9 mouse cellular contexts compared by ENCODE assay signal in genomic region chr3:36060096-36060850, GRCm38 (mm10). TPM values are rescaled to one million over a fixed set of nuclear protein-coding genes. Genes with fewer than 3 reads are reported as not detected.
DNase-seq lines count a peak whose midpoint lies in the region; ATAC-seq and TF ChIP-seq lines count a peak whose summit lies in the region.
"Had no signal": no experiment of that assay in that cellular context is flagged by ENCODE, and none has a peak within 500 bp of the region (broad histone marks: within the 10 kb centered on the region; RNA-seq: fewer than 3 reads in every experiment).

No protein-coding gene starts in this region.

- H3K36me3 ChIP-seq in liver, embryonic 11.5 days (ENCODE audit: control insufficient read depth, insufficient read depth, low read length), result no peaks in the 10 kb centered on the region
- no peaks in the 10 kb centered on the region for H3K36me3 ChIP-seq in forebrain, embryonic 13.5 days (ENCODE audit: poor library complexity, severe bottlenecking)
- H3K36me3 ChIP-seq in hindbrain, postnatal 0 days (ENCODE audit: insufficient read depth, low read length), result no peaks in the 10 kb centered on the region
- H3K36me3 ChIP-seq: embryonic facial prominence, embryonic 12.5 days had no signal

- H3K9ac ChIP-seq in liver, embryonic 11.5 days (ENCODE audit: low read depth, low read length), result no peak overlapping the region
- no peak overlapping the region for H3K9ac ChIP-seq in forebrain, embryonic 13.5 days
- no peak overlapping the region for H3K9ac ChIP-seq in hindbrain, postnatal 0 days (replicated peaks; ENCODE audit: low read length)
- H3K9ac ChIP-seq: embryonic facial prominence, embryonic 12.5 days had no signal

- H3K4me1 ChIP-seq in liver, embryonic 11.5 days (replicated peaks; ENCODE audit: control insufficient read depth, insufficient read depth, low read length), result no peaks in the 10 kb centered on the region
- H3K4me1 ChIP-seq in bone marrow macrophage, adult 2 months (ENCODE audit: control insufficient read depth, insufficient read depth, low read length), result peaks cover 6% of the 10 kb centered on the region
- no peaks in the 10 kb centered on the region for H3K4me1 ChIP-seq in forebrain, embryonic 13.5 days
- H3K4me1 ChIP-seq in hindbrain, postnatal 0 days (ENCODE audit: insufficient read depth, low read length), result no peaks in the 10 kb centered on the region
- H3K4me1 ChIP-seq: embryonic facial prominence, embryonic 12.5 days had no signal

- intact Hi-C loops in left cerebral cortex, postnatal 36 days (cut with DNase I), result no loop called here

- no peak overlapping the region for H3K4me3 ChIP-seq in liver, embryonic 11.5 days (ENCODE audit: low read depth, low read length)
- H3K4me3 ChIP-seq in bone marrow macrophage, adult 2 months (ENCODE audit: insufficient read depth, low read length), result no peak overlapping the region
- H3K4me3 ChIP-seq in forebrain, embryonic 13.5 days, result no peak overlapping the region
- H3K4me3 ChIP-seq in hindbrain, postnatal 0 days (ENCODE audit: low read length), result no peak overlapping the region
- H3K4me3 ChIP-seq: embryonic facial prominence, embryonic 12.5 days had no signal

- H3K4me2 ChIP-seq in liver, embryonic 11.5 days, result no peak overlapping the region
- no peak overlapping the region for H3K4me2 ChIP-seq in forebrain, embryonic 13.5 days
- H3K4me2 ChIP-seq in hindbrain, postnatal 0 days (ENCODE audit: low read depth, low read length), result no peak overlapping the region
- H3K4me2 ChIP-seq: embryonic facial prominence, embryonic 12.5 days had no signal

- WGBS in liver, embryonic 11.5 days, result 30% methylated on average over 8 of the region's 8 CpGs
- WGBS in forebrain, embryonic 13.5 days, result 34% methylated on average over 8 of the region's 8 CpGs
- WGBS in hindbrain, postnatal 0 days, result 36% methylated on average over 8 of the region's 8 CpGs

- no peak for ATAC-seq in liver, embryonic 11.5 days (replicated peaks; ENCODE audit: low FRiP score)
- ATAC-seq in forebrain, embryonic 13.5 days, result 0 out of 2 replicates have a peak, but pooled peaks have one; percentile 27
- 0 out of 2 replicates have a peak, but pooled peaks have one; percentile 59 for ATAC-seq in hindbrain, postnatal 0 days

- TF ChIP-seq CTCF in bone marrow macrophage, adult 2 months (IDR thresholded peaks at IDR 0.05; ENCODE audit: low read depth, low read length), result peak; percentile 68; the same call in 1 of the 2 replicates
- peak; percentile 79 for TF ChIP-seq CTCF in hindbrain, postnatal 0 days (IDR thresholded peaks at IDR 0.05; ENCODE audit: low read depth)

- no peaks in the 10 kb centered on the region for H3K27me3 ChIP-seq in liver, embryonic 11.5 days (replicated peaks; ENCODE audit: control insufficient read depth, insufficient read depth, low read length)
- H3K27me3 ChIP-seq in forebrain, embryonic 13.5 days, result peaks cover 24% of the 10 kb centered on the region
- no peaks in the 10 kb centered on the region for H3K27me3 ChIP-seq in hindbrain, postnatal 0 days (ENCODE audit: insufficient read depth, low read length)

- TF ChIP-seq POLR2A in bone marrow macrophage, adult 2 months (IDR thresholded peaks at IDR 0.05; ENCODE audit: borderline replicate concordance, low read depth, low read length), result no peak

- no peaks in the 10 kb centered on the region for H3K9me3 ChIP-seq in liver, embryonic 11.5 days (ENCODE audit: control insufficient read depth, low read length)
- H3K9me3 ChIP-seq in forebrain, embryonic 13.5 days (replicated peaks), result no peaks in the 10 kb centered on the region
- no peaks in the 10 kb centered on the region for H3K9me3 ChIP-seq in hindbrain, postnatal 0 days (ENCODE audit: low read length)
- H3K9me3 ChIP-seq: embryonic facial prominence, embryonic 12.5 days had no signal

- no peak overlapping the region for H3K27ac ChIP-seq in liver, embryonic 11.5 days (ENCODE audit: low read depth, low read length)
- H3K27ac ChIP-seq in bone marrow macrophage, adult 2 months (ENCODE audit: insufficient read depth, low read depth, low read length), result no peak overlapping the region
- no peak overlapping the region for H3K27ac ChIP-seq in forebrain, embryonic 13.5 days
- no peak overlapping the region for H3K27ac ChIP-seq in hindbrain, postnatal 0 days
- H3K27ac ChIP-seq: embryonic facial prominence, embryonic 12.5 days had no signal

- DNase-seq in liver, result peak; percentile 61
- no peak for DNase-seq in liver, embryonic 11.5 days (ENCODE audit: low spot score)
- peak; percentile 84 for DNase-seq in hindbrain, postnatal 0 days (ENCODE audit: low spot score)
- peak; percentile 31 to 41 for DNase-seq in left cerebral cortex, postnatal 36 days (ENCODE audit: low spot score in 2 of 2)
- DNase-seq in naive thymus-derived CD4-positive, alpha-beta T cell, adult 2 months (ENCODE audit: low read depth), result peak; percentile 81
- DNase-seq in testis, postnatal 10 days (ENCODE audit: low spot score), result peak; percentile 80

RNA-seq across cellular contexts. Expression of gene Acad9, which starts 5.5 kb away (rescaled TPM):
- 68.7 and 71.1 TPM in 2 replicates for polyA plus RNA-seq in liver, embryonic 11.5 days (2014; fragmentation: Nextera tagmentation; extraction: Ambion mirVana)
- 13.0 and 21.4 TPM in 2 replicates for polyA plus RNA-seq in bone marrow macrophage, adult 2 months (2012; ENCODE audit: insufficient read depth, insufficient read length, missing spikeins)
- 85.3 and 88.1 TPM in 2 replicates for polyA plus RNA-seq in forebrain, embryonic 13.5 days (2015; fragmentation: Nextera tagmentation; extraction: Ambion mirVana)
- 31.7 and 51.8 TPM in 2 replicates for total RNA-seq in hindbrain, postnatal 0 days (2014; rRNA removed)
- polyA plus RNA-seq in hindbrain, postnatal 0 days (2015; fragmentation: Nextera tagmentation; extraction: Ambion mirVana), result 69.6 and 74.1 TPM in 2 replicates
- 10 to 100 TPM; 43.8 to 48.4 TPM for total RNA-seq in left cerebral cortex, postnatal 36 days (2021)

RNA-seq across cellular contexts. Expression of gene Ccdc144b, which starts 6.9 kb away (rescaled TPM):
- polyA plus RNA-seq in liver, embryonic 11.5 days (2014; fragmentation: Nextera tagmentation; extraction: Ambion mirVana), result not detected in 2 replicates
- not detected in 2 replicates for polyA plus RNA-seq in bone marrow macrophage, adult 2 months (2012; ENCODE audit: insufficient read depth, insufficient read length, missing spikeins)
- polyA plus RNA-seq in forebrain, embryonic 13.5 days (2015; fragmentation: Nextera tagmentation; extraction: Ambion mirVana), result not detected in 2 replicates
- not detected in 2 replicates for total RNA-seq in hindbrain, postnatal 0 days (2014; rRNA removed)
- polyA plus RNA-seq in hindbrain, postnatal 0 days (2015; fragmentation: Nextera tagmentation; extraction: Ambion mirVana), result not detected in 2 replicates
- total RNA-seq in left cerebral cortex, postnatal 36 days (2021), result not detected
- polyA plus RNA-seq: embryonic facial prominence, embryonic 12.5 days had no signal

RNA-seq across cellular contexts. Expression of gene Mccc1, which starts 59.8 kb away (rescaled TPM):
- 28.3 and 28.9 TPM in 2 replicates for polyA plus RNA-seq in liver, embryonic 11.5 days (2014; fragmentation: Nextera tagmentation; extraction: Ambion mirVana)
- polyA plus RNA-seq in bone marrow macrophage, adult 2 months (2012; ENCODE audit: insufficient read depth, insufficient read length, missing spikeins), result 17.4 and 24.7 TPM in 2 replicates
- 33.8 and 34.7 TPM in 2 replicates for polyA plus RNA-seq in forebrain, embryonic 13.5 days (2015; fragmentation: Nextera tagmentation; extraction: Ambion mirVana)
- 4.5 and 6.0 TPM in 2 replicates for total RNA-seq in hindbrain, postnatal 0 days (2014; rRNA removed)
- polyA plus RNA-seq in hindbrain, postnatal 0 days (2015; fragmentation: Nextera tagmentation; extraction: Ambion mirVana), result 22.3 and 25.7 TPM in 2 replicates
- total RNA-seq in left cerebral cortex, postnatal 36 days (2021), result 10 to 100 TPM; 26.8 to 46.7 TPM
